Mouse (Mus musculus): ENCODE results near the gene Myd88.

- TF ChIP-seq CTCF (IDR thresholded peaks at IDR 0.05; ENCODE audit: borderline replicate concordance, insufficient read depth, low read length): no peak
- TF ChIP-seq POLR2A (IDR thresholded peaks at IDR 0.05; ENCODE audit: low read depth, low read length): no peak
These were observed 24.1 kb upstream of the Myd88 start, which contains the start of gene Slc22a14 for GRCm38 (mm10) chr9:119365284-119365683.
